Mouse (Mus musculus): ENCODE measurements around the gene Slc13a5. TPM values are rescaled to one million over a fixed set of nuclear protein-coding genes. Genes with fewer than 3 reads are reported as not detected.

Slc13a5 gene
- polyA plus RNA-seq, 1 experiment from 2014 or later = 0.19 TPM

DNA sequence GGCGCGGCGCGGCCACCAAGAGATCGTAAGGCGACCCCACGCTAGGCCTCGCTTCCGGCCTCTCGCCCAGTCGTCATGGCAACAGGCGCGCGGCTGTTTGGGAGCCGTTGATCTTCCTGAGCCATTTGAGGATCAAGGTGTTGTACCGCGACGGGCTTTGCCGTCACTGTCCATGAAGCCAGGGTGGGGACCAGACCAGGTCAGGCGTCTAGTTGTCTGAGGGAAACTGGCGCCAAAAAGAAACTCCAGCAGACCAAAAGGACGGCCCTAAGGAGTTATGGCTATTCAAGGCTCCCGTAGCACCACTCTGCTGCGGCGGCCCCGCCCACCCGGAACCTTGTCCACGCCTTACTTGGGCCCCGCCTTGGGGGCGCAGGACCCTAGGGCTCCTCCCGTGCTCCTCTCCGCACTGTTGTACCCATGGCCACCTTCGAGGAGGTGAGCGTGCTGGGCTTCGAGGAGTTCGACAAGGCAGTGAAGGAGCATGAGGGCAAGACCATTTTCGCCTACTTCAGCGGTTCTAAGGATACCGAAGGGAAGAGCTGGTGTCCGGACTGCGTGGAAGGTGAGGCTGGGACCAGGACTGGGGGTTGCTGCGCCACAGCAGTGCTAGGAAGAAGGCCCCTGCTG lies 59.7 kb downstream of the Slc13a5 start, which contains the start of the genes 4933427D14Rik and Txndc17:
4933427D14Rik (minus strand) TSS at position 256 of the 630 bp plus-strand sequence.
Txndc17 (plus strand) TSS at position 344 of the 630 bp plus-strand sequence.
- DNase-seq (ENCODE audit: low read depth, low spot score) (peak; percentile 61), ATAC-seq (peak; percentile 96)
- CTCF ChIA-PET = interaction anchor here (1.1 to 1.5 kb wide), 2 partner anchors 17 to 24 kb away, joined by 3 read pairs; no protein-coding TSS in a partner anchor
- in situ Hi-C loops (cut with MboI; ENCODE audit: low pct_unique_long_range_greater_than_20kb) = loop anchor here (5.0 kb wide), 1 partner anchor 155 kb away; no protein-coding TSS in a partner anchor
- no peak for TF ChIP-seq CTCF (IDR thresholded peaks at IDR 0.05)
- H3K27me3 ChIP-seq = no peaks in the 10 kb centered on the region
- POLR2A ChIA-PET = interaction anchor here (1.4 kb wide), 1 partner anchor 13 kb away, joined by 3 read pairs; no protein-coding TSS in a partner anchor

DNA sequence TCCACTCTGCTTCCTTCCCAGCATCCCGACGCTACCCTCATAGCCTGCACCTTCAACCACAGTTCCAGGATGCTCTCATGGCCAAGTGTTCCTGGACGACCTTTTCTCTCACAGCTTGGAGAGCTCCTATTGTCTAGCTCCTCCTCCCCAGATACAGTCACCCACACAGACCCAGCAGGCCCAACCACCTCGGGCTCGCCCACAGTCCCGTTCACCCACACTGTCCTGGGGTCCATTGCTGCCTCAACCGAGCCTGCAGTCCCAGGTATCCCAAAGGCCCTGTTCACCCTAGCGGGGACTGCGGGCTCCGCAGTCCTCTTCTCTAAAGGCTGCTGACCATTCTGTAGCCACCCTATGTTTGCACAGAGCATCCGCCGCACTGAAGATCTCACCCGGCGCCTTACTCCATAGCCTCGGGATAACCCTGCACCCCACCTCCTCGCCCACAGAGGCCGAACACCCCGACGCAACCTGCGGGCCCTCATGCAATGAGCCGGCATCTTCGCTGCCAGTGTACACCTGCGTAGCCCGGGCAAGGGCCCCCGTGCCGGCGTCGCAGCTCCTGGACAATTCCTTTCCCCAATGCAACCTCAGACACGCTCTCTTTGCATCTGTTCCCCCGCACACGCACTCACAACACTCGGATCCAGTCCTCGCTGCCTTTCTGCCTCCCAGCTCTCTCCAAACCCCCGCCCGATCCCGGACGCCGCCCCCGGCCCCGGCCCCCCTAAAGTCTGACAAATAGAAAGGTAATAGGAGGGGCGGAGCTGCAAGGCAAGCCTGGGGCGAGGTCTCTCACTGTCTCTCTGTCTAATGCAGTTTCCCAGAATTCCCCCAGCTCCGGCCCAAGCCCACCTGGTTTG lies 60.5 kb downstream of the Slc13a5 start, which contains the start of gene Gm43951:
Gm43951 (minus strand) TSS at position 500 of the 863 bp plus-strand sequence.
- ATAC-seq = peak; percentile 67
- no peak for DNase-seq (ENCODE audit: low read depth, low spot score)
- ChIA-PET POLR2A (interaction anchor here (1.4 kb wide), 1 partner anchor 12 kb away, joined by 3 read pairs; no protein-coding TSS in a partner anchor), CTCF (interaction anchor here (1.3 to 2.2 kb wide), 3 partner anchors 20 to 154 kb away, joined by 3 to 9 read pairs (median 3); no protein-coding TSS in a partner anchor)
- in situ Hi-C loops (cut with MboI; ENCODE audit: low pct_unique_long_range_greater_than_20kb) = loop anchor here (5.0 kb wide), 1 partner anchor 154 kb away; no protein-coding TSS in a partner anchor
- TF ChIP-seq CTCF (IDR thresholded peaks at IDR 0.05) = no peak
- no peaks in the 10 kb centered on the region for H3K27me3 ChIP-seq

DNA sequence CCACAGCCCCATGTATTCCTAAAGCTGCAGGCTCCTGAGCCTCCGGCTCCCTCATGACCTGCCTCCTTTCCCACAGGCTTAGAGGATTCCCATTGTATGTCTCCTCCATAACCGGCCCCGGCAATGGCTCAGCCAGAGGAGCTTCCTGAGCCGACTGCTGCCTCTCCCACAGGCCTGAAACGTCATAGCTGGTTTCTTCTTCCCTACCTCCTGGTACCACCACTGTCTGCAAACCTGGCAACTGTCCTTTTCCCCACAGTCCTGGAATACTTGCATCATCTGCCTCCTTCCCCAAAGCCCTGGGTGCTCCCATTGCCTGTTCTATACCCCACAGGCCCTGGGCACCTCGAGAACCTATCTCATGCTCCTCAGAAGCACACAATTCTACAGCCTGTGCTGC lies 61.8 kb downstream of the Slc13a5 start:
- no peak for DNase-seq (ENCODE audit: low read depth, low spot score)
- H3K27me3 ChIP-seq = no peaks in the 10 kb centered on the region
- in situ Hi-C loops (cut with MboI; ENCODE audit: low pct_unique_long_range_greater_than_20kb) = loop anchor here (5.0 kb wide), 1 partner anchor 153 kb away; no protein-coding TSS in a partner anchor
- TF ChIP-seq CTCF (IDR thresholded peaks at IDR 0.05) = no peak
- CTCF ChIA-PET = interaction anchor here (0.6 to 2.2 kb wide), 4 partner anchors 14 to 153 kb away, joined by 3 to 9 read pairs (median 3); no protein-coding TSS in a partner anchor
- POLR2A ChIA-PET = interaction anchor here (0.6 to 0.8 kb wide), 2 partner anchors 17 to 59 kb away, joined by 4 read pairs; no protein-coding TSS in a partner anchor
- ATAC-seq = no peak

DNA sequence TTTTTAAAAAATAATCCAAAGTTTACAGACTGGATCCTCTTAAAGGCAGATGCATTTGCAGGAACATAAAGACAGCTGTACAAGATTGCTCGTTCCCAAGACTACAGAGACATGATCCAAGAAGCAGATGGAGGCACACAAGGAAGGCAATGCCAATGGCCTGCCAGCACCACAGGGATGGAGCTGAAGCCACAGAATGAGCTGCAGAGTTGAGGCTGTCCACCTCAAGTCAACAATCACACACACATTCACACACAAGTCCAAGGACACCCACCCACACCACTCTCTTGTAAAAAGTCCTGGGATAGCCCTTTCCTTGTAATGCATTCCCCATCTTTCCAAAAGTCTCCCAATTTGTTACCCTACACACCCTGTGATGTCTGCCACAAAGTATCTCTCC lies 63.6 kb downstream of the Slc13a5 start:
- CTCF ChIA-PET = interaction anchor here (3.5 kb wide), 1 partner anchor 16 kb away, joined by 9 read pairs; no protein-coding TSS in a partner anchor
- TF ChIP-seq CTCF (IDR thresholded peaks at IDR 0.05) = no peak
- in situ Hi-C loops (cut with MboI; ENCODE audit: low pct_unique_long_range_greater_than_20kb) = no loop called here
- POLR2A ChIA-PET = no interaction called here
- H3K27me3 ChIP-seq = no peaks in the 10 kb centered on the region
- DNase-seq (ENCODE audit: low read depth, low spot score) (no peak), ATAC-seq (no peak)

DNA sequence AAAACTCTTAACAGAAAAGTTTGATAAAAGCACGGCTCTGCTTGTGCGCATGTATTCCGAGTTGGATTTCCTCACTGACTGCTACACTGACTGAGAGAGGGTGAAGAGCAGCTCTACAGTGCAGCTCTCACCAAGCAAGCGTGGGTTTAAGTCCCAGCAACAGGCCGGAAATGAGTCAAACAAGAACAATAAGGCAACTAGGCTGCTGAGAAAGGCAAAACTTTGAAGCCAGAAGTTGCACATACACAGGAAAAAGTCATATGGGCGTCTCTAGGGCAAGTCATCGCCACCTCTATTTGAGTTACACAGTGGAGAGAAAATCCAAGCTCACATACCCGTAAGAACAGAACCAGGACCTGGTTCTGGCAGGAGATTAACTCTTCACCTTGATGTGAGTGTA lies 70.5 kb downstream of the Slc13a5 start:
- no peak for TF ChIP-seq CTCF (IDR thresholded peaks at IDR 0.05)
- ChIA-PET CTCF (interaction anchor here (1.1 kb wide), 1 partner anchor 10 kb away, joined by 3 read pairs; no protein-coding TSS in a partner anchor), POLR2A (no interaction called here)
- ATAC-seq (no peak), DNase-seq (ENCODE audit: low read depth, low spot score) (no peak)
- H3K27me3 ChIP-seq = no peaks in the 10 kb centered on the region
- in situ Hi-C loops (cut with MboI; ENCODE audit: low pct_unique_long_range_greater_than_20kb) = no loop called here

DNA sequence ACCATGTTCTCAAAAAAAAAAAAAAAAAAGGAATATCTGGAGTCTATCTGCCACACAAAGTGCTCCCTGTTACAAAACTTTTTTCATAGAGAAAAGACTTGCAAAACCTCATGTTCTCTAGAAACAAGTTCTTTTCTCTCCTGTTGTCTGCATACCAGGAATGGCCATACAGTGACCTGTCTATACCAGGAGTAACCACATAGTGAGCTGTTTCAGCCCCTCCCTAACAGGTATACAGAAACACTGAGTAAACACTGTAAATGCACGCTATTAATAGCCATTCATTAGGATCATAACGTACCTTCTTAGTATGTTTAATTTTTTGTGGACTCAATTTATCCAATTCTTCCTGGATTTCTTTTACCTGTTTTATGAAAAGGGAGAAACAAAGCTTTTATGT lies 72.8 kb downstream of the Slc13a5 start:
- CTCF ChIA-PET = no interaction called here
- TF ChIP-seq CTCF (IDR thresholded peaks at IDR 0.05) = no peak
- no peaks in the 10 kb centered on the region for H3K27me3 ChIP-seq
- DNase-seq (ENCODE audit: low read depth, low spot score) (no peak), ATAC-seq (no peak)
- in situ Hi-C loops (cut with MboI; ENCODE audit: low pct_unique_long_range_greater_than_20kb) = no loop called here
- POLR2A ChIA-PET = interaction anchor here (1.2 kb wide), 1 partner anchor 13 kb away, joined by 3 read pairs; the partner anchor contains the start of genes 4933427D14Rik, Gm43951 and Txndc17

Other genes with a start within 250 kb of the Slc13a5 start
- 0.18 TPM for gene Aipl1, start 229.7 kb downstream of the Slc13a5 start, polyA plus RNA-seq (2021)
- gene Pimreg, start 225.2 kb downstream of the Slc13a5 start, polyA plus RNA-seq (2021) = 35.7 TPM
- 5.0 TPM for gene Pitpnm3, start 131.4 kb downstream of the Slc13a5 start, polyA plus RNA-seq (2021)
- gene Gm43951, start 60.4 kb downstream of the Slc13a5 start, polyA plus RNA-seq (2021) = 1.5 TPM
- 16.3 TPM for gene 4933427D14Rik, start 59.8 kb downstream of the Slc13a5 start, polyA plus RNA-seq (2021)
- gene Txndc17, start 59.7 kb downstream of the Slc13a5 start, polyA plus RNA-seq (2021) = 167 TPM
- 24.1 TPM for gene Med31, start 51.6 kb downstream of the Slc13a5 start, polyA plus RNA-seq (2021)
- gene Xaf1, start 34.4 kb upstream of the Slc13a5 start, polyA plus RNA-seq (2021) = 8.6 TPM
- not detected for gene Fbxo39, start 47.2 kb upstream of the Slc13a5 start, polyA plus RNA-seq (2021)
- gene Tekt1, start 95.2 kb upstream of the Slc13a5 start, polyA plus RNA-seq (2021) = not detected
- gene Smtnl2, start 144.5 kb upstream of the Slc13a5 start, polyA plus RNA-seq (2021) = 18.8 TPM
- gene Ggt6, start 168.3 kb upstream of the Slc13a5 start, polyA plus RNA-seq (2021) = 0.23 TPM
- gene Mybbp1a, start 174.1 kb upstream of the Slc13a5 start, polyA plus RNA-seq (2021) = 184 TPM
- 111 TPM for gene Spns2, start 222.7 kb upstream of the Slc13a5 start, polyA plus RNA-seq (2021)

All from Patski (cell line).